Mouse (Mus musculus) forebrain, embryonic 12.5 days (tissue): ENCODE measurements around the gene Gstm3. TPM values are rescaled to one million over a fixed set of nuclear protein-coding genes. Genes with fewer than 3 reads are reported as not detected.
"Not testable (repeated sequence)": the region's sequence is repeated elsewhere in the genome, so short reads cannot be mapped to it uniquely, and the experiment has no call there.

Source experiments
- ATAC-seq: fragments of 200-750 bp; cut with Nextera tagmentation; 2 replicates; pipeline ENCODE4 v1.8.0; 2017; ENCODE audit warnings: moderate TSS enrichment; ENCODE audit not compliant: low FRiP score
- H3K27ac ChIP-seq: fragments of 300-500 bp; sonication (generic); 2 replicates; pipeline ENCODE4 v1.5.1; 2016; ENCODE audit warnings: mild to moderate bottlenecking
- H3K27me3 ChIP-seq: fragments of 300-500 bp; sonication (generic); 2 replicates; pipeline ENCODE4 v1.6.1; 2016; ENCODE audit warnings: mild to moderate bottlenecking
- H3K36me3 ChIP-seq: fragments of 300-500 bp; sonication (generic); replicated peaks from 2 replicates; pipeline ENCODE4 v1.6.1; 2016; ENCODE audit warnings: mild to moderate bottlenecking
- H3K4me1 ChIP-seq: fragments of 300-500 bp; sonication (generic); 2 replicates; pipeline ENCODE4 v1.6.1; 2016
- H3K4me2 ChIP-seq: fragments of 300-500 bp; sonication (generic); 2 replicates; pipeline ENCODE4 v1.6.1; 2016; ENCODE audit warnings: mild to moderate bottlenecking, moderate library complexity
- H3K4me3 ChIP-seq: fragments of 300-500 bp; sonication (generic); replicated peaks from 2 replicates; pipeline ENCODE4 v1.5.1; 2016; ENCODE audit warnings: mild to moderate bottlenecking
- H3K9ac ChIP-seq: fragments of 300-500 bp; sonication (generic); 2 replicates; pipeline ENCODE4 v1.6.1; 2016; ENCODE audit warnings: mild to moderate bottlenecking
- H3K9me3 ChIP-seq: fragments of 300-500 bp; sonication (generic); 2 replicates; pipeline ENCODE4 v1.6.1; 2016
- WGBS: fragments of 180-500 bp; shearing (Covaris S2); methylation state at CpG from one replicate; pipeline ENCODE4 v1.1.7; 2016; 5-methylcytosine and 5-hydroxymethylcytosine counted together
- polyA plus RNA-seq: library from polyadenylated mRNA; unstranded; fragments of >200 nt; fragmentation: Nextera tagmentation; extraction: Ambion mirVana; gene quantifications from 2 replicates; pipeline ENCODE4 v1.2.1, GENCODE M21; 2016

The Gstm3 gene
- polyA plus RNA-seq, result not detected in 2 replicates

DNA sequence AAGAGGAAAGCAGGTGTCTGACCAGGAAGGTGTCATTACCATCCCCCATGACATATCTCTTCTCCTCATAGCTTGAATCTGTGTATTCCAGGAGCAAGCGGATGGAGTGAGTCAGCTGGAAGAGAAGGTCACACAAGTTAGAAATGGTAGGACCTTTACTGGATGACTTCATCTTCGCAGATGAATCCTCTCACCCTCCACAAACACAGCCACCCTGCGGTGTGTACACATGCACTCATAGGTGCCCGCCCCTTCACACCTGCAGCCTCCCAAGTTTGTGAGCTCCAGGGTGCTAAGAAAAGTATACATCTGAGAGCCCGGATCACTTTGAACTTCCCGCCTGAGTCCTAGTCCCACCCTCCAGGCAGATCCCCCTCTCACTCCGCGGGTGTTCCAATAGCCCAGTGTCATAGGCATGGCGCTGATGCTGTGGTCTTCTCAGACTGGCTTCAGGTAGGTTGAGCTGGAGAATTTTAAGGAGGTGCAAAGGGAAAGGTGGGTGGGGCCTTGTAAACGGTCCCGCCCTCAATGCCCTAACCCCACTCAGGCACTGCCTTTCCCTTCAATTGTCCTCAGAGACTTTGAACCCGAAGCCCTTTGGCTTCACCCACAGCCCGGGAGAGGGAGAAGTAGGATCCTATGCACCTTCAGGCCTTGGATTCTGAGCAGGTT lies at the start of gene Gstm3:
Gene Gstm3, minus strand, starts transcription at position 560 of the 672 bp plus-strand sequence.
- 72% methylated on average over 13 of the region's 13 CpGs for WGBS
- Histone ChIP-seq H3K4me2 (no peak within 1 kb of the TSS), H3K4me3 (no peak within 1 kb of the TSS), H3K4me1 (peaks cover 9% of the 10 kb centered on the region), H3K36me3 (no peaks in the 10 kb centered on the region), H3K9ac (no peak within 1 kb of the TSS), H3K27me3 (no peaks in the 10 kb centered on the region), H3K9me3 (no peaks in the 10 kb centered on the region), H3K27ac (no peak within 1 kb of the TSS)
- no peak for ATAC-seq

GRCm38 (mm10) chr3:108018190-108018820 lies 49.2 kb upstream of the Gstm3 start:
- Histone ChIP-seq H3K36me3 (no peaks in the 10 kb centered on the region), H3K4me1 (peaks cover 14% of the 10 kb centered on the region), H3K27ac (no peak overlapping the region; the same call in 1 of the 2 replicates), H3K9me3 (no peaks in the 10 kb centered on the region), H3K4me2 (peak overlapping the region; percentile 77), H3K27me3 (no peaks in the 10 kb centered on the region; the same call in 1 of the 2 replicates), H3K4me3 (peak overlapping the region; percentile 45), H3K9ac (peak overlapping the region; percentile 58)
- ATAC-seq, result peak; percentile 17
- WGBS, result 36% methylated on average over 14 of the region's 14 CpGs

- Histone ChIP-seq H3K27me3 (no peaks in the 10 kb centered on the region; the same call in 1 of the 2 replicates), H3K4me1 (peaks cover 14% of the 10 kb centered on the region), H3K9ac (peak within 1 kb of the TSS; percentile 58), H3K4me2 (peak within 1 kb of the TSS; percentile 77), H3K36me3 (no peaks in the 10 kb centered on the region), H3K9me3 (no peaks in the 10 kb centered on the region), H3K4me3 (peak within 1 kb of the TSS; percentile 45), H3K27ac (peak within 1 kb of the TSS; percentile 74)
- under 1% methylated on average over 31 of the region's 31 CpGs for WGBS
- peak; percentile 97 for ATAC-seq
These were observed 48.5 kb upstream of the Gstm3 start, which contains the start of gene Gstm1 for GRCm38 (mm10) chr3:108017473-108018189. Gene Gstm1, minus strand, starts transcription at chr3:108017973.

DNA sequence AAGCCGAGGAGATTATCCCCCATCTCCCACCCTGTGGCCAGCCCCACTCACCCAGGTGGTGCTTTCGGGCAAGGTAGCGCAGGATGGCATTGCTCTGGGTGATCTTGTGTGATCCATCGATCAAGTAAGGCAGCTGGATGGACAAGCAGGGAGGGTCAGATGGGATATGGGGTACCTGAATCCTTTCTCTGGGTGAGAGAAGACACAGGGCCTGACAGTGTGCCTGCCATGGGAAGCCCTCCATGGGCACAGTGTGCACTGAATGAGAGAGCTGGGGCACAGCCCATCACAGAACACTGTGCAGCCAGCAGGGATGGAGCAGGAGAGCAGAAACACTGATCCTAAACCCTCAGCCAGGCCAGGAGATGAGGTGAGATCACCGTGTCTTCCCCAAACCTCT lies 47.4 kb upstream of the Gstm3 start:
- ATAC-seq, H3K27ac ChIP-seq, H3K9ac ChIP-seq, H3K4me3 ChIP-seq, H3K27me3 ChIP-seq, H3K36me3 ChIP-seq, H3K9me3 ChIP-seq: not testable (repeated sequence)
- WGBS, result 87% methylated on average over 5 of the region's 5 CpGs
- Histone ChIP-seq H3K4me1 (peaks cover 16% of the 10 kb centered on the region), H3K4me2 (0 out of 2 replicates have a peak overlapping the region, but pooled peaks have one; percentile 77)

- no peaks in the 10 kb centered on the region; the same call in 1 of the 2 replicates for H3K27me3 ChIP-seq
- no peaks in the 10 kb centered on the region for H3K36me3 ChIP-seq
- H3K9ac ChIP-seq, result no peak overlapping the region
- 90% methylated on average over 2 of the region's 2 CpGs for WGBS
- no peak for ATAC-seq
- H3K9me3 ChIP-seq, result no peaks in the 10 kb centered on the region
- H3K4me2 ChIP-seq, result no peak overlapping the region
- no peak overlapping the region for H3K27ac ChIP-seq
- H3K4me1 ChIP-seq, result peaks cover 20% of the 10 kb centered on the region
- no peak overlapping the region for H3K4me3 ChIP-seq
These were observed 45.9 kb upstream of the Gstm3 start for GRCm38 (mm10) chr3:108014974-108015346.

DNA sequence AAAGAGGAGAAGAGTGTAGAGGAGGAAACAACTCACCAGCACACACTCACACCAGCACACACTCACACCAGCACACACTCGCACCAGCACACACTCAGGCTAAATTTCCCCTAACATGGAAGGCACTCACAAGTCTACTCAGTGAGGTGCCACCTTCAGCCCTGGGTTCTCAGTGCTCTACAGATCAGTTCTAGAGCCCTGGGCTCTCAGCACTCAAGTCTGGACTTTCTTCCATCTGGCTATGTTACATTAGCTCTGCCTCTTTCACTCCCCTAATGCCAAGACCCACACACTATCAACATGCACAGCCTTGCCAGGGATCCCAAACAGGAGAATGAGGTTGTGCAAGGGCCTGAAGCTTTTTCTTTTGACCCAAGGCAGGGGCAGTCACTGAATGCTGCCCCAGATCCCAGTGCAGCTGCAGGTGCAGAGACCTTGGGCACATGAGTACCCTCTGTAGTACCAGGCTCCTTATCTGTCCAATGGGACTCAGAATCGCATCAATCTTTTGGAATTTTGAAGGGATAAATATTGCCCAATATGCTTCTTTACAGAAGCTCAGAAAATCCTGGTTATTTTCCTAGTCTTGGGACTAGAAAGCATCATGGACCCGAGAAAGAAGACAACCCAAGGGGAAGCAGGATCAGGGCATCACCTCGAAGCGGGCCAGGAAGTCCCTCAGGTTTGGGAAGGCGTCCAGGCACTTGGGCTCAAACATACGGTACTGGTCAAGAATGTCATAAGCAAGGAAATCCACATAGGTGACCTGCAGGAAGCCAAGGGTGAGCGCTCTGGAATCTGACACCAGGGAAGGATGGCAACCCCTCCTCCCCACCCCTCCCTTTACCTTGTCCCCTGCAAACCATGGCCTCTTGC lies 45.3 kb upstream of the Gstm3 start:
- H3K9ac ChIP-seq, result no peak overlapping the region
- no peak for ATAC-seq
- 88% methylated on average over 7 of the region's 8 CpGs for WGBS

GRCm38 (mm10) chr3:108013331-108013871 lies 44.3 kb upstream of the Gstm3 start:
- H3K27me3 ChIP-seq, result no peaks in the 10 kb centered on the region; the same call in 1 of the 2 replicates
- no peaks in the 10 kb centered on the region for H3K36me3 ChIP-seq
- no peak overlapping the region for H3K9ac ChIP-seq
- no peak overlapping the region for H3K4me2 ChIP-seq
- H3K27ac ChIP-seq, result no peak overlapping the region
- peaks cover 18% of the 10 kb centered on the region for H3K4me1 ChIP-seq
- H3K4me3 ChIP-seq, result no peak overlapping the region
- WGBS, result 92% methylated on average over 4 of the region's 4 CpGs
- ATAC-seq, result no peak
- H3K9me3 ChIP-seq, result no peaks in the 10 kb centered on the region

More for the DNA sequence above, 45.3 kb upstream of the Gstm3 start:
- Histone ChIP-seq H3K4me3 (no peak overlapping the region), H3K9me3 (no peaks in the 10 kb centered on the region), H3K4me2 (no peak overlapping the region), H3K27ac (no peak overlapping the region), H3K36me3 (no peaks in the 10 kb centered on the region), H3K27me3 (no peaks in the 10 kb centered on the region; the same call in 1 of the 2 replicates), H3K4me1 (peaks cover 20% of the 10 kb centered on the region)

GRCm38 (mm10) chr3:108011558-108011957 lies 42.5 kb upstream of the Gstm3 start:
- no peaks in the 10 kb centered on the region for H3K36me3 ChIP-seq
- H3K9ac ChIP-seq, result no peak overlapping the region
- WGBS, result 33% methylated on average over 3 of the region's 3 CpGs
- no peak overlapping the region for H3K4me3 ChIP-seq
- H3K27me3 ChIP-seq, result no peaks in the 10 kb centered on the region; the same call in 1 of the 2 replicates
- H3K9me3 ChIP-seq, result no peaks in the 10 kb centered on the region
- ATAC-seq, result peak; percentile 72
- H3K4me2 ChIP-seq, result no peak overlapping the region
- H3K4me1 ChIP-seq, result peaks cover 6% of the 10 kb centered on the region
- H3K27ac ChIP-seq, result no peak overlapping the region

DNA sequence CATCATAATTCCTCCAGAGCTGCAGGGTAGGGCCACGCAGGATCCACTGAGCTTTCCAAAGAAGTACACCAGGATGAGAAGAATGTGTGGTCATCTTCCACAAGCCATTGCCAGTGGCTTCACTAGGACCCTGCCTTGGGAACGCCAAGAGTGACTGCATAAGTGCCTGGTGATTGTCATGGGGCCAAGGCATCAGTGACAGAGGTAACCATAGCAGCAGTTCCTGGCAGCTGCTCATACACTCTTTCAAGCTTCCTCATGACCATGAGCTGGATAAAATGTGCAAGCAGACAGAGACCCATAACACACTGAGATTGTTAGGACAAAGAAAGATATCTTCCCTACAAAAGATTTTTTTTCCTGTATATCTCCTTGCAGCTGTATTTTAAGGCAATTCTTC lies 41.2 kb upstream of the Gstm3 start:
- whole genome bisulfite sequencing, result 78% methylated on average over 2 of the region's 2 CpGs
- H3K27me3 ChIP-seq, result no peaks in the 10 kb centered on the region
- ATAC-seq, result no peak

GRCm38 (mm10) chr3:108002021-108002420 lies 32.9 kb upstream of the Gstm3 start:
- no peak for ATAC-seq
- H3K4me2 ChIP-seq, result no peak overlapping the region
- no peaks in the 10 kb centered on the region for H3K4me1 ChIP-seq
- H3K27me3 ChIP-seq, result no peaks in the 10 kb centered on the region
- H3K9me3 ChIP-seq, result no peaks in the 10 kb centered on the region
- no peaks in the 10 kb centered on the region for H3K36me3 ChIP-seq
- 91% methylated on average over 8 of the region's 8 CpGs for WGBS
- no peak overlapping the region for H3K27ac ChIP-seq
- H3K4me3 ChIP-seq, result no peak overlapping the region
- no peak overlapping the region for H3K9ac ChIP-seq

More for the DNA sequence above, 41.2 kb upstream of the Gstm3 start:
- no peaks in the 10 kb centered on the region for H3K9me3 ChIP-seq
- H3K27ac ChIP-seq, result no peak overlapping the region
- no peak overlapping the region for H3K4me2 ChIP-seq
- H3K36me3 ChIP-seq, result no peaks in the 10 kb centered on the region
- peaks cover 6% of the 10 kb centered on the region for H3K4me1 ChIP-seq
- no peak overlapping the region for H3K9ac ChIP-seq
- H3K4me3 ChIP-seq, result no peak overlapping the region

GRCm38 (mm10) chr3:107999491-107999890 lies 30.4 kb upstream of the Gstm3 start:
- H3K4me3 ChIP-seq, result no peak overlapping the region
- no peak overlapping the region for H3K9ac ChIP-seq
- no peak overlapping the region for H3K27ac ChIP-seq
- no peaks in the 10 kb centered on the region for H3K4me1 ChIP-seq
- no peak overlapping the region for H3K4me2 ChIP-seq
- no peak for ATAC-seq
- 85% methylated on average over 3 of the region's 3 CpGs for WGBS
- no peaks in the 10 kb centered on the region for H3K27me3 ChIP-seq
- H3K36me3 ChIP-seq, result no peaks in the 10 kb centered on the region
- no peaks in the 10 kb centered on the region for H3K9me3 ChIP-seq
